Mouse (Mus musculus) limb, embryonic 13.5 days (tissue): ENCODE results near the gene Gm7029. TPM values are rescaled to one million over a fixed set of nuclear protein-coding genes. Genes with fewer than 3 reads are reported as not detected.

Source experiments
- ATAC-seq: fragments of 200-750 bp; cut with Nextera tagmentation; 2 replicates; pipeline ENCODE4 v1.8.0; 2017; ENCODE audit warnings: low read depth, moderate number of reproducible peaks, moderate TSS enrichment; ENCODE audit not compliant: low FRiP score
- H3K27ac ChIP-seq: fragments of 300-500 bp; sonication (generic); 2 replicates; pipeline ENCODE4 v1.5.1; 2015; ENCODE audit warnings: inconsistent platforms, mild to moderate bottlenecking, moderate library complexity
- H3K27me3 ChIP-seq: fragments of 300-500 bp; sonication (generic); 2 replicates; pipeline ENCODE4 v1.6.1; 2015; ENCODE audit warnings: mild to moderate bottlenecking, inconsistent platforms
- H3K36me3 ChIP-seq: fragments of 300-500 bp; sonication (generic); 2 replicates; pipeline ENCODE4 v1.6.1; 2015; ENCODE audit warnings: inconsistent platforms, mild to moderate bottlenecking, moderate library complexity
- H3K4me1 ChIP-seq: fragments of 300-500 bp; sonication (generic); 2 replicates; pipeline ENCODE4 v1.6.1; 2015; ENCODE audit warnings: inconsistent platforms
- H3K4me2 ChIP-seq: fragments of 300-500 bp; sonication (generic); replicated peaks from 2 replicates; pipeline ENCODE4 v1.6.1; 2015; ENCODE audit warnings: inconsistent platforms, mild to moderate bottlenecking, moderate library complexity
- H3K4me3 ChIP-seq: fragments of 300-500 bp; sonication (generic); 2 replicates; pipeline ENCODE4 v1.5.1; 2015; ENCODE audit warnings: moderate library complexity, mild to moderate bottlenecking, inconsistent platforms
- H3K9ac ChIP-seq: fragments of 300-500 bp; sonication (generic); 2 replicates; pipeline ENCODE4 v1.6.1; 2015; ENCODE audit warnings: mild to moderate bottlenecking, inconsistent platforms
- H3K9me3 ChIP-seq: fragments of 300-500 bp; sonication (generic); 2 replicates; pipeline ENCODE4 v1.6.1; 2016; ENCODE audit warnings: inconsistent platforms
- WGBS: fragments of 180-500 bp; shearing (Covaris S2); methylation state at CpG from one replicate; pipeline ENCODE4 v1.1.7; 2015; 5-methylcytosine and 5-hydroxymethylcytosine counted together
- microRNA-seq: library from miRNA; unstranded; fragments of <30 nt; microRNA quantifications from one replicate; pipeline ENCODE4, GENCODE M21; 2016
- polyA plus RNA-seq: library from polyadenylated mRNA; unstranded; fragments of >200 nt; fragmentation: Nextera tagmentation; extraction: Ambion mirVana; gene quantifications from 2 replicates; pipeline ENCODE4 v1.2.1, GENCODE M21; 2015

Gm7029 gene
- polyA plus RNA-seq, 1 experiment from 2014 or later, result not detected

GRCm38 (mm10) chr17:33916847-33917655 lies 43.4 kb downstream of the Gm7029 start:
- 75% methylated on average over 31 of the region's 31 CpGs for WGBS
- H3K9me3 ChIP-seq, result no peaks in the 10 kb centered on the region
- H3K4me1 ChIP-seq, result peaks cover 44% of the 10 kb centered on the region
- peak overlapping the region; percentile 68 for H3K4me2 ChIP-seq
- H3K27ac ChIP-seq, result no peak overlapping the region
- H3K4me3 ChIP-seq, result peak overlapping the region; percentile 52
- peak overlapping the region; percentile 63 for H3K9ac ChIP-seq
- H3K36me3 ChIP-seq, result peaks cover 35% of the 10 kb centered on the region
- H3K27me3 ChIP-seq, result no peaks in the 10 kb centered on the region
- ATAC-seq, result no peak

- H3K9ac ChIP-seq, result no peak overlapping the region
- H3K4me2 ChIP-seq, result peak overlapping the region; percentile 68; the same call in 1 of the 2 replicates
- no peaks in the 10 kb centered on the region for H3K27me3 ChIP-seq
- peak overlapping the region; percentile 65 for H3K4me3 ChIP-seq
- WGBS, result 83% methylated on average over 18 of the region's 18 CpGs
- peaks cover 44% of the 10 kb centered on the region for H3K4me1 ChIP-seq
- peaks cover 29% of the 10 kb centered on the region for H3K36me3 ChIP-seq
- no peak for ATAC-seq
- H3K27ac ChIP-seq, result no peak overlapping the region
- H3K9me3 ChIP-seq, result no peaks in the 10 kb centered on the region
These were observed 44.1 kb downstream of the Gm7029 start for GRCm38 (mm10) chr17:33917656-33918292.

DNA sequence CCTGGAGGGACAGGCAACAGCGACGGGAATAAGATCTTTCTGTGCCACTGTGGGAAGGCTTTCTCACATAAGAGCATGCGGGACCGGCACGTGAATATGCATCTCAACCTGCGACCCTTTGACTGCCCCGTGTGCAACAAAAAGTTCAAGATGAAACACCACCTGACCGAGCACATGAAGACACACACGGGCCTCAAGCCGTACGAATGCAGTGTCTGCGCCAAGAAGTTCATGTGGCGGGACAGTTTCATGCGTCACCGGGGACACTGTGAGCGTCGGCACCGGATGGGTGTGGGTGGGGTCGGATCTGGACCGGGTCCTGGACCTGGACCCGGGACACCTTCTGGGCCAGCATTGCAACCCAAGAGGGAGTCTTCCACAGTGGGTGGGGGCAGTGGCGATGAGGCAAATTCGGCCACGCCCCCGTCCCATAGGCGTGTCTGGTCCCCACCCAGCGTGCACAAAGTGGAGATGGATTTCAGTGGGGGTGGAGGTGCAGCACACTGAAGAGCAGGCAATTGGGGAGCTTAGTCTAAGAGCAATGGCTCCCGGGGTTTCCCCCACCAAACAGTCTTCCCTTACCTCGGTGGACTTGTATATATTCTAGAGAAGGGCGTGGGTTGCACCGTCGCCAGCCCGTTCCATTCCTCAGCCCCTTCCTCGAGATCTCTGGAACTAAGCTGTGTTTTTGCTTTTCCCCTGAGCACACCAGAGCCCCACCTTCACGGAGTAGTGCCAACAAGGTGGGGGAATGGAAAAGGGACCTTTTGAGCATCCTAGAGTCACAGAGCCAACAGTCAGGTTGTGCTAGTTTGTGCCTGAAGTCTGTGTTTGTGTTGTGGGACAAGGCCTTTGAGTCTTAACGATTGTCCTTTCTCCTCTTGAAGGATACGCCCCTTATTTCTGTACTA lies 44.9 kb downstream of the Gm7029 start:
- Histone ChIP-seq H3K36me3 (peaks cover 23% of the 10 kb centered on the region), H3K4me3 (peak overlapping the region; percentile 65), H3K27me3 (no peaks in the 10 kb centered on the region), H3K9me3 (no peaks in the 10 kb centered on the region), H3K4me1 (peaks cover 44% of the 10 kb centered on the region), H3K9ac (no peak overlapping the region), H3K27ac (no peak overlapping the region), H3K4me2 (peak overlapping the region; percentile 99)
- ATAC-seq, result no peak
- 64% methylated on average over 37 of the region's 37 CpGs for WGBS

GRCm38 (mm10) chr17:33919351-33920281 lies 46.0 kb downstream of the Gm7029 start:
- H3K4me1 ChIP-seq, result peaks cover 38% of the 10 kb centered on the region
- H3K27me3 ChIP-seq, result no peaks in the 10 kb centered on the region
- no peaks in the 10 kb centered on the region for H3K9me3 ChIP-seq
- peak overlapping the region; percentile 65 for H3K4me3 ChIP-seq
- peak overlapping the region; percentile 82 for H3K9ac ChIP-seq
- H3K27ac ChIP-seq, result peak overlapping the region; percentile 77
- peaks cover 12% of the 10 kb centered on the region for H3K36me3 ChIP-seq
- peak overlapping the region; percentile 99 for H3K4me2 ChIP-seq
- WGBS, result under 1% methylated on average over 52 of the region's 52 CpGs
- no peak for ATAC-seq

GRCm38 (mm10) chr17:33920282-33921097 lies 46.9 kb downstream of the Gm7029 start:
- H3K27ac ChIP-seq, result peak overlapping the region; percentile 77; the same call in 1 of the 2 replicates
- peaks cover 12% of the 10 kb centered on the region; the same call in 1 of the 2 replicates for H3K36me3 ChIP-seq
- peaks cover 29% of the 10 kb centered on the region for H3K4me1 ChIP-seq
- peak overlapping the region; percentile 82 for H3K9ac ChIP-seq
- peak overlapping the region; percentile 65 for H3K4me3 ChIP-seq
- peak; percentile 25 for ATAC-seq
- H3K27me3 ChIP-seq, result no peaks in the 10 kb centered on the region
- no peaks in the 10 kb centered on the region for H3K9me3 ChIP-seq
- 1% methylated on average over 36 of the region's 36 CpGs for WGBS
- H3K4me2 ChIP-seq, result peak overlapping the region; percentile 99

- WGBS, result 85% methylated on average over 7 of the region's 7 CpGs
- Histone ChIP-seq H3K4me1 (peaks cover 29% of the 10 kb centered on the region), H3K9me3 (no peaks in the 10 kb centered on the region), H3K36me3 (peaks cover 21% of the 10 kb centered on the region; the same call in 1 of the 2 replicates), H3K4me2 (no peak overlapping the region), H3K9ac (no peak overlapping the region), H3K4me3 (no peak overlapping the region), H3K27ac (no peak overlapping the region), H3K27me3 (no peaks in the 10 kb centered on the region)
- no peak for ATAC-seq
These were observed 47.7 kb downstream of the Gm7029 start for GRCm38 (mm10) chr17:33921361-33921760.

Small RNAs within 50 kb of the gene (microRNA-seq; reads per million reads assigned to microRNA genes)
- gene Gm27740, result not detected

Other genes with a start within 250 kb of the Gm7029 start
- 51.4 and 53.7 TPM in 2 replicates for gene Zfp414, start 244.7 kb upstream of the Gm7029 start, polyA plus RNA-seq
- gene Pram1, start 235.8 kb upstream of the Gm7029 start, polyA plus RNA-seq, result 0.65 and 0.68 TPM in 2 replicates
- gene Hnrnpm, start 187.0 kb upstream of the Gm7029 start, polyA plus RNA-seq, result 379 and 395 TPM in 2 replicates
- gene March2, start 155.2 kb upstream of the Gm7029 start, polyA plus RNA-seq, result 49.3 and 50.9 TPM in 2 replicates
- gene Rab11b, start 113.3 kb upstream of the Gm7029 start, polyA plus RNA-seq, result 325 and 332 TPM in 2 replicates
- gene Angptl4, start 92.0 kb upstream of the Gm7029 start, polyA plus RNA-seq, result 53.8 and 55.9 TPM in 2 replicates
- 27.6 and 29.1 TPM in 2 replicates for gene Kank3, start 63.3 kb upstream of the Gm7029 start, polyA plus RNA-seq
- gene Rps28, start 49.3 kb upstream of the Gm7029 start, polyA plus RNA-seq, result 962 and 978 TPM in 2 replicates
- 454 and 498 TPM in 2 replicates for gene Ndufa7, start 49.3 kb upstream of the Gm7029 start, polyA plus RNA-seq
- gene Cd320, start 30.7 kb upstream of the Gm7029 start, polyA plus RNA-seq, result 67.0 and 69.7 TPM in 2 replicates
- gene Kifc1, start 16.8 kb downstream of the Gm7029 start, polyA plus RNA-seq, result 8.1 and 10.0 TPM in 2 replicates
- gene Platr17, start 31.3 kb downstream of the Gm7029 start, polyA plus RNA-seq, result 0.27 and 0.55 TPM in 2 replicates
- 59.6 and 65.4 TPM in 2 replicates for gene Daxx, start 35.6 kb downstream of the Gm7029 start, polyA plus RNA-seq
- 27.4 and 28.4 TPM in 2 replicates for gene Tapbp, start 42.1 kb downstream of the Gm7029 start, polyA plus RNA-seq
- gene Zbtb22, start 42.1 kb downstream of the Gm7029 start, polyA plus RNA-seq, result 16.3 and 16.6 TPM in 2 replicates
- 54.2 and 59.2 TPM in 2 replicates for gene Rgl2, start 55.7 kb downstream of the Gm7029 start, polyA plus RNA-seq
- gene Pfdn6, start 66.5 kb downstream of the Gm7029 start, polyA plus RNA-seq, result 167 and 171 TPM in 2 replicates
- 35.4 and 37.0 TPM in 2 replicates for gene Wdr46, start 66.8 kb downstream of the Gm7029 start, polyA plus RNA-seq
- gene B3galt4, start 77.7 kb downstream of the Gm7029 start, polyA plus RNA-seq, result 8.0 and 9.2 TPM in 2 replicates
- gene Vps52, start 82.0 kb downstream of the Gm7029 start, polyA plus RNA-seq, result 46.8 and 49.4 TPM in 2 replicates
- gene Rps18, start 82.2 kb downstream of the Gm7029 start, polyA plus RNA-seq, result 1,649 and 1,723 TPM in 2 replicates
- gene H2-K1, start 126.5 kb downstream of the Gm7029 start, polyA plus RNA-seq, result 7.3 and 12.2 TPM in 2 replicates
- gene Ring1, start 150.8 kb downstream of the Gm7029 start, polyA plus RNA-seq, result 19.1 and 19.8 TPM in 2 replicates
- 50.0 and 59.4 TPM in 2 replicates for gene H2-Ke6, start 154.2 kb downstream of the Gm7029 start, polyA plus RNA-seq
- 237 and 244 TPM in 2 replicates for gene Slc39a7, start 157.8 kb downstream of the Gm7029 start, polyA plus RNA-seq
- gene Rxrb, start 158.0 kb downstream of the Gm7029 start, polyA plus RNA-seq, result 56.1 and 59.1 TPM in 2 replicates
- 46.3 and 56.6 TPM in 2 replicates for gene Col11a2, start 165.6 kb downstream of the Gm7029 start, polyA plus RNA-seq
- gene H2-Oa, start 218.5 kb downstream of the Gm7029 start, polyA plus RNA-seq, result 0.55 and 0.65 TPM in 2 replicates
- 14.2 and 15.6 TPM in 2 replicates for gene H2-DMa, start 245.7 kb downstream of the Gm7029 start, polyA plus RNA-seq
- 132 and 133 TPM in 2 replicates for gene Brd2, start 248.8 kb downstream of the Gm7029 start, polyA plus RNA-seq